Mouse (Mus musculus): ENCODE measurements around the gene Rpsa.
"Not testable (repeated sequence)": the region's sequence is repeated elsewhere in the genome, so short reads cannot be mapped to it uniquely, and the experiment has no call there.

The Rpsa gene

GRCm38 (mm10) chr9:120127538-120128251 lies at the start of gene Rpsa:
Gene Rpsa (plus strand): TSS chr9:120127689.
- DNase-seq = peak; percentile 97

- no peak for DNase-seq
Observed at GRCm38 (mm10) chr9:120078241-120078640, 49.2 kb upstream of the Rpsa start.

GRCm38 (mm10) chr9:120079901-120080300 lies 47.6 kb upstream of the Rpsa start:
- DNase-seq = no peak

- no peak for DNase-seq
Observed at GRCm38 (mm10) chr9:120080546-120081108, 46.9 kb upstream of the Rpsa start.

- no peak for DNase-seq
Observed at GRCm38 (mm10) chr9:120081247-120081646, 46.2 kb upstream of the Rpsa start.

- no peak for DNase-seq
Observed at GRCm38 (mm10) chr9:120081967-120082366, 45.5 kb upstream of the Rpsa start.

GRCm38 (mm10) chr9:120082691-120083090 lies 44.8 kb upstream of the Rpsa start:
- DNase-seq = no peak

- DNase-seq = no peak
Observed at GRCm38 (mm10) chr9:120083158-120083894, 44.2 kb upstream of the Rpsa start.

- DNase-seq = no peak
Observed at GRCm38 (mm10) chr9:120084406-120084805, 43.1 kb upstream of the Rpsa start.

GRCm38 (mm10) chr9:120089125-120089524 lies 38.4 kb upstream of the Rpsa start:
- DNase-seq = no peak

GRCm38 (mm10) chr9:120091086-120091485 lies 36.4 kb upstream of the Rpsa start:
- DNase-seq = no peak

- DNase-seq = no peak
Observed at GRCm38 (mm10) chr9:120091696-120092238, 35.7 kb upstream of the Rpsa start, which contains the start of gene Ccr8. Gene Ccr8 (plus strand): TSS chr9:120092114.

- no peak for DNase-seq
Observed at GRCm38 (mm10) chr9:120093701-120094100, 33.8 kb upstream of the Rpsa start.

GRCm38 (mm10) chr9:120095886-120096285 lies 31.6 kb upstream of the Rpsa start:
- DNase-seq = no peak

GRCm38 (mm10) chr9:120098682-120099081 lies 28.8 kb upstream of the Rpsa start:
- DNase-seq = peak; percentile 51

GRCm38 (mm10) chr9:120099304-120099703 lies 28.2 kb upstream of the Rpsa start:
- DNase-seq = no peak

- DNase-seq = no peak
Observed at GRCm38 (mm10) chr9:120101165-120101564, 26.3 kb upstream of the Rpsa start.

- not testable (repeated sequence) for DNase-seq
Observed at GRCm38 (mm10) chr9:120108953-120109352, 18.5 kb upstream of the Rpsa start.

GRCm38 (mm10) chr9:120110211-120111018 lies 17.1 kb upstream of the Rpsa start, which contains the start of gene Slc25a38:
Gene Slc25a38 (plus strand): TSS chr9:120110374.
- peak; percentile 95 for DNase-seq

GRCm38 (mm10) chr9:120111156-120111945 lies 16.1 kb upstream of the Rpsa start:
- DNase-seq = no peak

GRCm38 (mm10) chr9:120112472-120112871 lies 15.0 kb upstream of the Rpsa start:
- DNase-seq = no peak

GRCm38 (mm10) chr9:120113456-120113855 lies 14.0 kb upstream of the Rpsa start:
- no peak for DNase-seq
